Mouse (Mus musculus) forebrain, embryonic 15.5 days (tissue): ENCODE measurements around the gene Maml3. TPM values are rescaled to one million over a fixed set of nuclear protein-coding genes. Genes with fewer than 3 reads are reported as not detected.

Experiments
- ATAC-seq: fragments of 200-750 bp; cut with Nextera tagmentation; replicated peaks from 2 replicates; pipeline ENCODE4 v1.8.0; 2017; ENCODE audit warnings: mild to moderate bottlenecking, moderate TSS enrichment, moderate library complexity
- H3K27ac ChIP-seq: fragments of 300-500 bp; sonication (generic); replicated peaks from 2 replicates; pipeline ENCODE4 v1.5.1; 2015; ENCODE audit warnings: mild to moderate bottlenecking, inconsistent platforms
- H3K27me3 ChIP-seq: fragments of 300-500 bp; sonication (generic); 2 replicates; pipeline ENCODE4 v1.6.1; 2015; ENCODE audit warnings: inconsistent platforms
- H3K36me3 ChIP-seq: fragments of 300-500 bp; sonication (generic); 2 replicates; pipeline ENCODE4 v1.6.1; 2015; ENCODE audit warnings: mild to moderate bottlenecking, inconsistent platforms
- H3K4me1 ChIP-seq: fragments of 300-500 bp; sonication (generic); 2 replicates; pipeline ENCODE4 v1.6.1; 2015; ENCODE audit warnings: inconsistent platforms
- H3K4me2 ChIP-seq: fragments of 300-500 bp; sonication (generic); replicated peaks from 2 replicates; pipeline ENCODE4 v1.6.1; 2015; ENCODE audit warnings: mild to moderate bottlenecking, inconsistent platforms
- H3K4me3 ChIP-seq: fragments of 300-500 bp; sonication (generic); 2 replicates; pipeline ENCODE4 v1.5.1; 2015; ENCODE audit warnings: mild to moderate bottlenecking, inconsistent platforms
- H3K9ac ChIP-seq: fragments of 300-500 bp; sonication (generic); replicated peaks from 2 replicates; pipeline ENCODE4 v1.6.1; 2015; ENCODE audit warnings: mild to moderate bottlenecking, inconsistent platforms
- H3K9me3 ChIP-seq: fragments of 300-500 bp; sonication (generic); 2 replicates; pipeline ENCODE4 v1.6.1; 2016; ENCODE audit warnings: inconsistent platforms
- WGBS: fragments of 180-500 bp; shearing (Covaris S2); methylation state at CpG from one replicate; pipeline ENCODE4 v1.1.7; 2015; ENCODE audit warnings: mixed read lengths; 5-methylcytosine and 5-hydroxymethylcytosine counted together
- polyA plus RNA-seq: library from polyadenylated mRNA; unstranded; fragments of >200 nt; fragmentation: Nextera tagmentation; extraction: Ambion mirVana; gene quantifications from 2 replicates; pipeline ENCODE4 v1.2.1, GENCODE M21; 2015

Gene Maml3
- polyA plus RNA-seq, 1 experiment from 2014 or later, result 4.9 TPM

- H3K4me2 ChIP-seq, result no peak overlapping the region
- H3K4me1 ChIP-seq, result peaks cover 34% of the 10 kb centered on the region
- no peak overlapping the region for H3K4me3 ChIP-seq
- WGBS, result 53% methylated on average over 12 of the region's 12 CpGs
- H3K27ac ChIP-seq, result peak overlapping the region; percentile 19; the same call in 1 of the 2 replicates
- no peaks in the 10 kb centered on the region for H3K27me3 ChIP-seq
- H3K36me3 ChIP-seq, result no peaks in the 10 kb centered on the region
- no peak overlapping the region for H3K9ac ChIP-seq
- no peak for ATAC-seq
- H3K9me3 ChIP-seq, result no peaks in the 10 kb centered on the region
These were observed 353.4 kb downstream of the Maml3 start for GRCm38 (mm10) chr3:51751440-51751839.

GRCm38 (mm10) chr3:51749812-51750481, 354.9 kb downstream of the Maml3 start:
- WGBS, result 29% methylated on average over 8 of the region's 8 CpGs
- H3K4me3 ChIP-seq, result no peak overlapping the region
- ATAC-seq, result peak; percentile 57
- H3K27me3 ChIP-seq, result no peaks in the 10 kb centered on the region
- peaks cover 34% of the 10 kb centered on the region for H3K4me1 ChIP-seq
- peak overlapping the region; percentile 25; the same call in 1 of the 2 replicates for H3K9ac ChIP-seq
- no peaks in the 10 kb centered on the region for H3K36me3 ChIP-seq
- no peaks in the 10 kb centered on the region for H3K9me3 ChIP-seq
- no peak overlapping the region for H3K4me2 ChIP-seq
- peak overlapping the region; percentile 95 for H3K27ac ChIP-seq

GRCm38 (mm10) chr3:51749421-51749811, 355.5 kb downstream of the Maml3 start:
- H3K27ac ChIP-seq, result peak overlapping the region; percentile 95
- no peaks in the 10 kb centered on the region for H3K9me3 ChIP-seq
- no peak overlapping the region for H3K4me2 ChIP-seq
- H3K27me3 ChIP-seq, result no peaks in the 10 kb centered on the region
- 19% methylated on average over 7 of the region's 7 CpGs for WGBS
- peak overlapping the region; percentile 25; the same call in 1 of the 2 replicates for H3K9ac ChIP-seq
- H3K4me3 ChIP-seq, result no peak overlapping the region
- H3K36me3 ChIP-seq, result no peaks in the 10 kb centered on the region
- peaks cover 34% of the 10 kb centered on the region for H3K4me1 ChIP-seq
- peak; percentile 59 for ATAC-seq

- H3K4me2 ChIP-seq, result no peak overlapping the region
- peak; percentile 57 for ATAC-seq
- no peaks in the 10 kb centered on the region for H3K27me3 ChIP-seq
- H3K27ac ChIP-seq, result peak overlapping the region; percentile 95
- 59% methylated on average over 17 of the region's 17 CpGs for WGBS
- no peak overlapping the region for H3K9ac ChIP-seq
- peaks cover 34% of the 10 kb centered on the region for H3K4me1 ChIP-seq
- no peaks in the 10 kb centered on the region for H3K36me3 ChIP-seq
- no peaks in the 10 kb centered on the region for H3K9me3 ChIP-seq
- no peak overlapping the region for H3K4me3 ChIP-seq
These were observed 356.2 kb downstream of the Maml3 start for GRCm38 (mm10) chr3:51748436-51749376.

GRCm38 (mm10) chr3:51746816-51747215, 358.1 kb downstream of the Maml3 start:
- no peak overlapping the region for H3K9ac ChIP-seq
- H3K4me3 ChIP-seq, result no peak overlapping the region
- H3K4me2 ChIP-seq, result no peak overlapping the region
- no peaks in the 10 kb centered on the region for H3K27me3 ChIP-seq
- WGBS, result 36% methylated on average over 8 of the region's 8 CpGs
- H3K9me3 ChIP-seq, result no peaks in the 10 kb centered on the region
- H3K27ac ChIP-seq, result no peak overlapping the region; the same call in 1 of the 2 replicates
- ATAC-seq, result no peak
- no peaks in the 10 kb centered on the region for H3K36me3 ChIP-seq
- H3K4me1 ChIP-seq, result peaks cover 34% of the 10 kb centered on the region

- H3K9ac ChIP-seq, result no peak overlapping the region
- H3K36me3 ChIP-seq, result no peaks in the 10 kb centered on the region
- H3K4me1 ChIP-seq, result peaks cover 19% of the 10 kb centered on the region
- H3K27me3 ChIP-seq, result no peaks in the 10 kb centered on the region
- no peak overlapping the region for H3K27ac ChIP-seq
- WGBS, result 92% methylated on average over 8 of the region's 8 CpGs
- H3K9me3 ChIP-seq, result no peaks in the 10 kb centered on the region
- no peak overlapping the region for H3K4me3 ChIP-seq
- H3K4me2 ChIP-seq, result no peak overlapping the region
- ATAC-seq, result no peak
These were observed 359.7 kb downstream of the Maml3 start for GRCm38 (mm10) chr3:51745162-51745561.

- no peaks in the 10 kb centered on the region for H3K36me3 ChIP-seq
- no peaks in the 10 kb centered on the region for H3K27me3 ChIP-seq
- H3K4me2 ChIP-seq, result no peak overlapping the region
- H3K27ac ChIP-seq, result no peak overlapping the region
- H3K4me1 ChIP-seq, result peaks cover 14% of the 10 kb centered on the region
- H3K9me3 ChIP-seq, result no peaks in the 10 kb centered on the region
- no peak overlapping the region for H3K9ac ChIP-seq
- H3K4me3 ChIP-seq, result no peak overlapping the region
- 88% methylated on average over 4 of the region's 4 CpGs for WGBS
- ATAC-seq, result no peak
These were observed 360.5 kb downstream of the Maml3 start for GRCm38 (mm10) chr3:51744339-51744759.

GRCm38 (mm10) chr3:51742405-51742804, 362.5 kb downstream of the Maml3 start:
- Histone ChIP-seq H3K4me3 (no peak overlapping the region), H3K36me3 (no peaks in the 10 kb centered on the region), H3K4me1 (peaks cover 10% of the 10 kb centered on the region), H3K9ac (no peak overlapping the region), H3K9me3 (no peaks in the 10 kb centered on the region), H3K27ac (no peak overlapping the region), H3K4me2 (no peak overlapping the region), H3K27me3 (no peaks in the 10 kb centered on the region)
- 92% methylated on average over 6 of the region's 6 CpGs for WGBS
- ATAC-seq, result no peak

GRCm38 (mm10) chr3:51741824-51742223, 363.1 kb downstream of the Maml3 start:
- H3K4me1 ChIP-seq, result peaks cover 10% of the 10 kb centered on the region
- 76% methylated on average over 10 of the region's 10 CpGs for WGBS
- H3K36me3 ChIP-seq, result no peaks in the 10 kb centered on the region
- no peak for ATAC-seq
- no peak overlapping the region for H3K4me3 ChIP-seq
- H3K9ac ChIP-seq, result no peak overlapping the region
- H3K9me3 ChIP-seq, result no peaks in the 10 kb centered on the region
- no peak overlapping the region for H3K4me2 ChIP-seq
- no peak overlapping the region for H3K27ac ChIP-seq
- H3K27me3 ChIP-seq, result no peaks in the 10 kb centered on the region

GRCm38 (mm10) chr3:51739835-51740112, 365.1 kb downstream of the Maml3 start:
- H3K4me3 ChIP-seq, result no peak overlapping the region
- no peaks in the 10 kb centered on the region for H3K27me3 ChIP-seq
- H3K4me2 ChIP-seq, result no peak overlapping the region
- ATAC-seq, result no peak
- H3K9me3 ChIP-seq, result no peaks in the 10 kb centered on the region
- H3K4me1 ChIP-seq, result peaks cover 10% of the 10 kb centered on the region
- peak overlapping the region; percentile 70 for H3K27ac ChIP-seq
- H3K36me3 ChIP-seq, result no peaks in the 10 kb centered on the region
- H3K9ac ChIP-seq, result no peak overlapping the region

- Histone ChIP-seq H3K27me3 (no peaks in the 10 kb centered on the region), H3K4me1 (peaks cover 10% of the 10 kb centered on the region), H3K4me3 (no peak overlapping the region), H3K9ac (peak overlapping the region; percentile 31; the same call in 1 of the 2 replicates), H3K9me3 (no peaks in the 10 kb centered on the region), H3K4me2 (peak overlapping the region; percentile 4; the same call in 1 of the 2 replicates), H3K27ac (peak overlapping the region; percentile 70), H3K36me3 (no peaks in the 10 kb centered on the region)
- ATAC-seq, result peak; percentile 84
- WGBS, result 4% methylated on average over 12 of the region's 12 CpGs
These were observed 365.6 kb downstream of the Maml3 start for GRCm38 (mm10) chr3:51739049-51739834.

GRCm38 (mm10) chr3:51733685-51734084, 371.2 kb downstream of the Maml3 start:
- Histone ChIP-seq H3K27ac (no peak overlapping the region), H3K36me3 (no peaks in the 10 kb centered on the region), H3K4me1 (peaks cover 17% of the 10 kb centered on the region), H3K27me3 (no peaks in the 10 kb centered on the region), H3K9me3 (no peaks in the 10 kb centered on the region), H3K9ac (no peak overlapping the region), H3K4me3 (no peak overlapping the region), H3K4me2 (no peak overlapping the region)
- 97% methylated on average over 3 of the region's 3 CpGs for WGBS
- no peak for ATAC-seq
